Mouse (Mus musculus) brain, embryonic 14.5 days (tissue): ENCODE results near the gene Tead4.

Source experiments
- CTCF ChIP-seq: fragments of 200-500 bp; IDR thresholded peaks from 2 replicates; pipeline ENCODE4 v1.5.1; 2012; ENCODE audit warnings: inconsistent platforms, mild to moderate bottlenecking, moderate library complexity, borderline replicate concordance; ENCODE audit not compliant: insufficient read depth, insufficient read length; ENCODE audit errors: extremely low read depth
- POLR2A ChIP-seq: fragments of 200-500 bp; IDR thresholded peaks from 2 replicates; pipeline ENCODE4 v1.6.1; 2012; ENCODE audit warnings: mild to moderate bottlenecking, inconsistent platforms, borderline replicate concordance; ENCODE audit not compliant: poor library complexity, insufficient read depth, insufficient read length, severe bottlenecking; ENCODE audit errors: extremely low read depth

- TF ChIP-seq CTCF, result no peak
- no peak for TF ChIP-seq POLR2A
Measured at GRCm38 (mm10) chr6:128315597-128315996, 15.0 kb upstream of the Tead4 start.
